ENCODE assay signal across 8 mouse cellular contexts in genomic region chr2:23068370-23068737, GRCm38 (mm10). TPM values are rescaled to one million over a fixed set of nuclear protein-coding genes. Genes with fewer than 3 reads are reported as not detected.
DNase-seq lines count a peak whose midpoint lies in the region; ATAC-seq and TF ChIP-seq lines count a peak whose summit lies in the region.

No protein-coding gene starts in this region.

- H3K9me3 ChIP-seq in embryonic facial prominence, embryonic 10.5 days = no peaks in the 10 kb centered on the region
- no peaks in the 10 kb centered on the region for H3K9me3 ChIP-seq in hindbrain, embryonic 15.5 days
- no peaks in the 10 kb centered on the region for H3K9me3 ChIP-seq in midbrain, embryonic 11.5 days (ENCODE audit: control insufficient read depth, low read length)

- H3K9ac ChIP-seq in hindbrain, embryonic 15.5 days = peak overlapping the region; percentile 81
- H3K9ac ChIP-seq in midbrain, embryonic 11.5 days (ENCODE audit: low read length) = peak overlapping the region; percentile 79

- H3K27ac ChIP-seq in embryonic facial prominence, embryonic 10.5 days (replicated peaks) = peak overlapping the region; percentile 89
- H3K27ac ChIP-seq in hindbrain, embryonic 15.5 days (replicated peaks) = peak overlapping the region; percentile 96
- peak overlapping the region; percentile 66 for H3K27ac ChIP-seq in midbrain, embryonic 11.5 days (ENCODE audit: low read depth, low read length)

- no peak for TF ChIP-seq CTCF in lung, adult 2 months (IDR thresholded peaks at IDR 0.05; ENCODE audit: insufficient read depth, low read length)

- no peaks in the 10 kb centered on the region for H3K27me3 ChIP-seq in embryonic facial prominence, embryonic 10.5 days (replicated peaks; ENCODE audit: low read depth, poor library complexity, severe bottlenecking)
- no peaks in the 10 kb centered on the region for H3K27me3 ChIP-seq in hindbrain, embryonic 15.5 days
- H3K27me3 ChIP-seq in midbrain, embryonic 11.5 days (ENCODE audit: control insufficient read depth, insufficient read depth, low read length) = no peaks in the 10 kb centered on the region

- no peaks in the 10 kb centered on the region; the same call in 1 of the 2 replicates for H3K4me1 ChIP-seq in lung, adult 2 months (ENCODE audit: control insufficient read depth, insufficient read depth, low read length)
- H3K4me1 ChIP-seq in embryonic facial prominence, embryonic 10.5 days = 0 out of 2 replicates have a peak, but pooled peaks cover 3% of the 10 kb centered on the region
- peaks cover 26% of the 10 kb centered on the region for H3K4me1 ChIP-seq in hindbrain, embryonic 15.5 days (replicated peaks)
- H3K4me1 ChIP-seq in midbrain, embryonic 11.5 days (ENCODE audit: control insufficient read depth, insufficient read depth, low read length) = no peaks in the 10 kb centered on the region

- H3K4me2 ChIP-seq in hindbrain, embryonic 15.5 days = peak overlapping the region; percentile 98
- H3K4me2 ChIP-seq in midbrain, embryonic 11.5 days = peak overlapping the region; percentile 98

- no peak for DNase-seq in lung, adult 2 months
- no peak for DNase-seq in lung, postnatal 4 days
- no peak for DNase-seq in embryonic facial prominence, embryonic 10.5 days (ENCODE audit: low spot score)
- no peak for DNase-seq in midbrain, embryonic 11.5 days (ENCODE audit: low spot score, missing footprints)
- no peak for DNase-seq in cerebellum, adult 11 months
- DNase-seq in left cerebral cortex, adult 9 months (ENCODE audit: low spot score in 2 of 2) = no peak
- no peak for DNase-seq in ovary, postnatal 14 days (ENCODE audit: low spot score)

- H3K4me3 ChIP-seq in lung, adult 2 months (replicated peaks; ENCODE audit: extremely low read depth, low read depth, low read length) = peak overlapping the region; percentile 70
- H3K4me3 ChIP-seq in embryonic facial prominence, embryonic 10.5 days = peak overlapping the region; percentile 80
- peak overlapping the region; percentile 74 for H3K4me3 ChIP-seq in hindbrain, embryonic 15.5 days
- peak overlapping the region; percentile 63 for H3K4me3 ChIP-seq in midbrain, embryonic 11.5 days (ENCODE audit: low read depth, low read length)

- peak; percentile 78 for ATAC-seq in hindbrain, embryonic 15.5 days (ENCODE audit: low FRiP score, low read depth)
- ATAC-seq in midbrain, embryonic 11.5 days (ENCODE audit: low FRiP score) = peak; percentile 73

- TF ChIP-seq POLR2A in lung, adult 2 months (IDR thresholded peaks at IDR 0.05; ENCODE audit: borderline replicate concordance, extremely low read depth, low read depth, low read length) = no peak; the same call in 1 of the 2 replicates

- peaks cover 3% of the 10 kb centered on the region; the same call in 1 of the 2 replicates for H3K36me3 ChIP-seq in embryonic facial prominence, embryonic 10.5 days (replicated peaks)
- 0 out of 2 replicates have a peak, but pooled peaks cover 2% of the 10 kb centered on the region for H3K36me3 ChIP-seq in hindbrain, embryonic 15.5 days
- no peaks in the 10 kb centered on the region for H3K36me3 ChIP-seq in midbrain, embryonic 11.5 days (ENCODE audit: control insufficient read depth, insufficient read depth, low read length)

- 0% methylated on average over 21 of the region's 21 CpGs for WGBS in lung, adult 2 months
- under 1% methylated on average over 21 of the region's 21 CpGs for WGBS in embryonic facial prominence, embryonic 10.5 days
- WGBS in hindbrain, embryonic 15.5 days = under 1% methylated on average over 21 of the region's 21 CpGs
- WGBS in midbrain, embryonic 11.5 days = under 1% methylated on average over 21 of the region's 21 CpGs

RNA-seq across cellular contexts. Expression of gene Acbd5, which starts 0.4 kb away (rescaled TPM):
- 16.4 and 17.1 TPM in 2 replicates for polyA plus RNA-seq in lung, adult 2 months (2012; rRNA removed)
- 28.5 and 29.2 TPM in 2 replicates for polyA plus RNA-seq in embryonic facial prominence, embryonic 10.5 days (2016; fragmentation: Nextera tagmentation; extraction: Ambion mirVana)
- polyA plus RNA-seq in hindbrain, embryonic 15.5 days (2015; fragmentation: Nextera tagmentation; extraction: Ambion mirVana) = 74.0 and 78.3 TPM in 2 replicates
- 42.2 and 45.7 TPM in 2 replicates for polyA plus RNA-seq in midbrain, embryonic 11.5 days (2014; fragmentation: Nextera tagmentation; extraction: Ambion mirVana)

RNA-seq across cellular contexts. Expression of gene Abi1, which starts 28.3 kb away (rescaled TPM):
- 118 and 137 TPM in 2 replicates for polyA plus RNA-seq in lung, adult 2 months (2012; rRNA removed)
- polyA plus RNA-seq in embryonic facial prominence, embryonic 10.5 days (2016; fragmentation: Nextera tagmentation; extraction: Ambion mirVana) = 34.4 and 38.5 TPM in 2 replicates
- 57.3 and 60.9 TPM in 2 replicates for polyA plus RNA-seq in hindbrain, embryonic 15.5 days (2015; fragmentation: Nextera tagmentation; extraction: Ambion mirVana)
- 40.6 and 47.3 TPM in 2 replicates for polyA plus RNA-seq in midbrain, embryonic 11.5 days (2014; fragmentation: Nextera tagmentation; extraction: Ambion mirVana)
